Mouse (Mus musculus) cerebellum, adult 9-10 months (tissue): ENCODE data around the gene Gimap7.

Source experiments
- DNase-seq: peaks from one replicate; pipeline ENCODE4 v3.0.0; 2022

The Gimap7 gene

DNA sequence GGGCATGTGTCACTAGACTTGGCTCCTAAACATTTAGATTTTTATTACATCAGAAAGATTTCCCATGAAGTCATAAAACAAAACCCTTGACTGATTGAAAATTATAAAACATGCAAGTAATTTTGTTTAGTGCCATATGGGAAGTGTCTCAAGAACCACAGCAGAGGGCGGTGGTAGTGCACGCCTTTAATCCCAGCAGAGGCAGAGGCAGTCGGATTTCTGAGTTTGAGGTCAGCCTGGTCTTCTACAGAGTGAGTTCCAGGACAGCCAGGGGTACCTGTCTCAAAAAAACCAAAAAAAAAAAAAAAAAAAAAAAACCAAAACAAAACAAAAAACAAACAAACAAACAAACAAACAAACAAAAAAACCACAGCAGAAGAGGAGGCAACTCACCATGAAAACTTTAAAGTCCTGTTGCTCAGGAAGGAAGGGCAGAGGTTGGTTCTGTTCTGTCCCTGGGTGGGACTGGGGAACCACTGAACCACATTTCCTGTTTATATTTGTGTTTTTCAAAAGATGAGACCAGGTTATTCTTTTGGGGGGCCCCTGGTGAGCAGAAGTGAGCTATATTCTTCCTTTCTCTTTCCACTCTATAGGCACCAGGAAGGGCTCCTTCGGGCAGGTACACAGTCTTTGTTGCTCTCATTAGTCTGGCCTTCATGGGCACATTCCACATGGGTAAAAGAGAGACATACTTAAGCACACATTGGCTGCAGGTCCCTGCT lies 21.4 kb upstream of the Gimap7 start:
- no peak for DNase-seq

DNA sequence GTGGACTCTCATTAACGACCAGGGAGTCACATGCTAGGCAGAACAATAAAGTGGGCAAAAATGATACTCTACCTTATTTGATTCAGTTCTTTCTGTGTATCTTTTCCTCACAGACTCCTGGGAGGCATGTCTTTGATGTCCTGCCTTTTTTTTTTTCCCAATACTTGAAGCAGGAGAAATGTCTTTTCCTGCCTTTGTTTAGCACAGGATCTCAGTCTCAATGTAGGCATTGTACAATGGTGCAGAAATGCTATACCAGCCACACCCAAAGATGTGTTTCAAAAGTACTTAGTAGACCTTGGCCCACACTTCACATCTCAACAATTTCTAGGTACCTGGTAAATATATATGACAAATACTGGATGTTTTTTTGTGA lies 20.9 kb upstream of the Gimap7 start:
- no peak for DNase-seq

DNA sequence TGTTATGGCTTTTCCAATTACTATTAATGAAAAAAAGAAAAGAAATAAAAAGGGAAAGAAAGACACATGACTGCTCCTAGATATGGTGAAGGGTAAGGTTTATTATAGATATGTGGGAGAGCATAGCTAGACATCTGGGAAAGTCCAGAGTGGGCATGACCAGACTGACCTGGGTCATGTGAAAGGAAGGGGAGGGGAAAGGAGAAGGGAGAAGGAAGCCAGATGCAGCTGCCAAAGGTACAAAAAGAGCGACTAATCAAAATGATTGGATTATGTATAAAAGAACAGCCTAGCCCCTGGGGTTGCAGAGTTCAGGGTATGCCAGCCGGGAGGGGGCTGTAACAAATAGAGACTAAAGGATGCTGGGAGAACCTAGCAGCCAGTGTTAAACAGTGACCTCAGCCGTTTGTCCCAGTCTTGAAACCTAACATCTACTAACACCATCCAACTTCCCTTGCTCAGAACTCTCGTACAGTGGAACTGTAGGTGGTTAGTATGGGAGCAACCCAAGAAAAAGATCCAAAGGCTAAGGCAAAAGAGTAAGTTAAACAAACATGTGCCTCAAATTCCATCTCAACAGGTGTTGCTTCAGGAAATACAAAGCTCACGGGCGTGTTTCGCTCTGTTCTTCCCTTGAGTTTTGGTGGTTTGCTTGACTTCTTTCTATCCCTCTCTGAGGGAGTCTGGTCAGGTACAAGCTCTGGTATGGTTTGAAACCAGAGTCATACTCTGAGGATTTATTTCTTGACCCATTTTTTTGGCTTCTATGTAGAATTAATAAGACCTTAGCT lies 20.2 kb upstream of the Gimap7 start:
- DNase-seq = no peak

DNA sequence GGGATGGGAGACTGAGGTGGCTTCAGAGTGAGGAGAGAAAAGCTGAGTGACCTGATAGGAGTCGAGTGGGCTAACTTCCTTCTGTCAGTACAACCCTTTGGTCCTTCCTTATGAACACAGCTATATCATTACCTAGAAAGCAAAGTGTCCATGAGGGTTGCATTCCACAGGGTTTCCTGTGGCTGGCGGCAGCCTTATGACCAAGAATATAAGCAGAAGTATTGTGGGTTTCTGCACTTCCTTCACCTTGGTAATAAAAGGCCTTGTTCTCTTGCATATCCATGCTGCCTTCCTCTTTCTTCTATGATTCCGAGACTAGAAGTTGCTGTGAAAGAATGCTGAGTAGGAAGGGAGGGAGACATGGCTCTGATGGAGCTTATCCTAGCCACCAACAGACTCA lies 19.5 kb upstream of the Gimap7 start:
- DNase-seq = no peak

DNA sequence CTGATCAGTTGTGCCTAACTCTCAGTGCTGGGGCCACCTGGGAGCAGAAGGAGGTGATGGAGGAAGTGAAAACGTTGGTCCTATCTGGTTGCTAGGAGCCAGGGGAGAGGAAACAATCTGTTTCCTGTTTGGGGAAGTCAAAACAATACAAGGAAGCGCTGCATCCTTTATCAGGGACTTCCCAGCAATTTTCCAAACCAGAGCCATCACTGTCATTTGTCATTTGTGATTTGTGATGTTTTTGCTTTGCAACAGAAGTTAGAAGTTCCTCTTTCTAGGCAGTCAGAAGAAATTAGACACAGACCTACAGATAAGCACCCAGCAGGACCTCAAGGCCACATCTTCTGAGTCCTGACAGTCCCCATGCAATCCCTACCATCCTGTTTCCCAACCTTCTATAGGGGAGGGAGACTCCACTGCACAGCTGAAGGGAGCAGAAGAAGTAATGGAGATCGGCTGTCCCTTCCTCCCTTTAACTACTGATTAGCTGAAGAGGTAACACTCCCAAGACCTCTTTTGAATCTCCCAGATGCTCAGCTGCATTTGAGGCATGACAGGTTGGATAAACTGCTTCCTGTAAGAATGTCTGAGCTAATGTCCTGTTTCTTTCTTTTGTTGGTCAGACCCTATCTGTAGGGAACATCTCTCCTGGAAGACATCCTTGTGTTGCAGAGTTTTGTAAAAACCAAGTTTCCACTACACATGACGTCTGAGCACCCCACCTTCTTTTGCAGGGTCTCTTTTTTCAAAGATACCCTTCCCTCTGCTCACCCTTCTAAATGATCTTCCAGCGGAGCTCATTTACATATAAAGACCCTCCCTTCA lies 18.0 kb upstream of the Gimap7 start:
- no peak for DNase-seq

DNA sequence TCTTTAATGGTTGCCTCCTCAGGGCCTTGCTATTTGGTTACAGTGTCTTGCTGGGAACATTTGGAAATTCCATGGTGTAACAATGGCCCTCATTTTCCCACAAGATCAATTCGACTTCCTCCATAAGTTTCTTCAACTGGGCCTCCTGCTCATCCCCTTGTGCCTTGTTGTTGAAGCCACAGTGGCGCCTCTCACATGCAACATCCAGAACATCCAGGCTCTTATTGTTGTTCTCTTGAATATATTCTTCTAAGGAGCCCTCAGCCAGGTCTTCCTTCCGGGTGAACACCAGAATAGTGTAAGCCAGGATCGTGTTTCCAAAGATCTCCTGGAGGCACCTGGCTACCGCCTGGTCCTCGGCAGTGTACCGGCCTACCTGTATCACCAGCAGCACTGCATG lies 16.3 kb upstream of the Gimap7 start:
- DNase-seq = no peak

DNA sequence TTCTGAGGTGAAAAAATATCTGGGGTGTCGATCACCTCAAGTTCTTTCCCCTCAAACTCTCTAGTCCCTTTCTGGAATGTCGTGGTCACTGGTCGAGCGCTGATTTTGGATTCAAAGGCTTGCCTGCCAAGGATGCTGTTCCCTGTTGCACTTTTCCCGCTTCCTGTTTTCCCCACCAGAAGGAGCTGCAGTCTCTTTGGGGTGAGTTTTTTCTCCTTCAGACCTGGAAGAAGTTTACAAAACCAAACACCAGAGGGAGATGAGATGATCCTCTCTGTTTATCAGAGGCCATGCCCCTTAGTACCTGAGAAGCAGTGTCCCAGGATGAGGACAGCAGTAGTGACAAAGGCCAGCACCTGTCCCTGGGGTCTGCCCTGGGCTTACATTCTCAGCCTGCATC lies 15.8 kb upstream of the Gimap7 start:
- no peak for DNase-seq

DNA sequence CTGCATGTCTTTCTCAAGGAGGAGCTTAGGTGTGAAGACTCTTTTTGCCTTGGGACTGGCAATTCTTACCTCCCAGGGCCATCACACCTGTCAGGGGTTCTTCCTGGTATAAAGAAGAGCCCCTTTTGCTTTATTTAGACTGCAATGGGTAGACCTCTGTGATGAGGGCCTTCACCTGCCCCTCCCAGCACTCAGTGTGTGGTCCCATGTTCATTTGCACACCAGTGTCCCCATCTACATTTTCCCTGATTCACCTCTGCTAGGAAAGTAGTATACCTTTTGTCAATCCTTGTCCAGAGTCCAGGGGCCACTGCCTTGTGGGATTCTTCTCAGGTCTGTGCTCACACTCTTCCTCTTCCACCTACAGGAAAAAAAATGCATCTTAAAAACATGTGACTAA lies 14.3 kb upstream of the Gimap7 start:
- no peak for DNase-seq

DNA sequence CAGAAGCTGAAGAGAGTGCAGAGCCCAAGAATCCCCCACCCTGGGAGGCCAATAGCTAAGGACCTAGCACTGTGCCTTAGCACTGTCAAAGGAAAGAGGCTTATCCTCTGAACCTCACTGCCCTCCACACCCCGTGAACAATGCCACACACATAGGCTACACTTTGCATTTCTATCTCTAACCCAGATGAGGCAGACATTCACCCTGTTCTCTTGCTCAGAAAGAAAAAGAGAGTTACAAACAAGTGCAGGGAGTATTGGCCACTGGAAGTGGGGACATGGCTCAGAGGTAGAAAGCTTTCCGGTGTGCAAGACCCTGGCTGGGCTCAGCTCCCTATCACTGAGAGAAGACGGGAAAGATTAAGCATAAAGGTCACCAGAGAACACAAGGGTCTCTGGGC lies 12.3 kb upstream of the Gimap7 start:
- no peak for DNase-seq

DNA sequence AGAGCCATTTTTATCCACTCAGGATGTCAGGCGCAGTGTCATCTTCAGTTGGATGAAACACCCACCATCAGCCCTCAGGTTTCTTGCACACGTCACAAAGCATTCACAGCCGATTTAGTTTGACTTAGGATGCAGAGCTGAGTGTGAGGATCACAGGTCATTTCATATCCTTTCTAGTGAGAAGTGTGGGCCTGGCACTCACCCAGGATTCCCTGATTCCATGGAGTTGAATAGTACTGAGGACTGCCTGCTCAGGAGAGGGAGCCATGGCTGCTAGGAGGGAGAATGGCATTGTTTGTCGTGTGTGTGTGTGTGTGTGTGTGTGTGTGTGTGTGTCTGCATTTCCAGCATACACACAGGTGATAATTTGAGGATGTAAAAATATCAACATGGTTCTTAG lies 1.9 kb downstream of the Gimap7 start:
- no peak for DNase-seq

DNA sequence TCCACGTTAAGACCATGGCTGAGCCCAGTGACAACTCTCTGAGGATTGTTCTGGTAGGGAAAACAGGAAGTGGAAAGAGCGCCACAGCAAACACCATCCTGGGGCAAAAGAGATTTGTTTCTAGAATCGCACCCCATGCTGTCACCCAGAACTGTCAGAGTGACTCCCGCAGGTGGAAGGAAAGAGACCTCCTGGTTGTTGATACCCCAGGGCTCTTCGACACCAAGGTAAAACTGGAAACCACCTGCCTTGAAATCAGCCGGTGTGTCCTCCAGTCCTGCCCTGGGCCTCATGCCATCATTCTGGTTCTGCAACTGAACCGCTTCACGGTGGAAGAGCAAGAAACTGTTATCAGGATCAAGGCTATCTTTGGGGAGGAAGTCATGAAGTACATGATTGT lies 5.0 kb downstream of the Gimap7 start:
- no peak for DNase-seq

DNA sequence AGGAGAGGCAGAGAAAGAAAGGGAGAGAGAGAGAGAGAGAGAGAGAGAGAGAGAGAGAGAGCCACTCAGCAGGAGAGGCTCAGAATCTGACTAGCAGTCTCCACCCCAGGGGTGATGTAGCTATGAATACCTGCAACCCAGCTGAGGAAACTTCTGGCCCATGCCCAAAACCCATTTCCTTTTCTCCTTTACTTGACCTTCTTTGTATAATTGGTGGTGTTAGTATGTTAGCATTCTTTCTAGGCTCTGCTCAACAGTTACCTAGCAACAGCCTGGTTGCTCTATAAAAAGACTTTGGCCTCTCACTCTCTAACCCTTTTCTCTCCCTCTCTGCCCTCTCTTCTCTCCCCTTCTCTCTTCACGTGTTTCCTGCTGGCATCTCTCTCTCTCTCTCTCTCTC lies 7.1 kb downstream of the Gimap7 start:
- DNase-seq = no peak

DNA sequence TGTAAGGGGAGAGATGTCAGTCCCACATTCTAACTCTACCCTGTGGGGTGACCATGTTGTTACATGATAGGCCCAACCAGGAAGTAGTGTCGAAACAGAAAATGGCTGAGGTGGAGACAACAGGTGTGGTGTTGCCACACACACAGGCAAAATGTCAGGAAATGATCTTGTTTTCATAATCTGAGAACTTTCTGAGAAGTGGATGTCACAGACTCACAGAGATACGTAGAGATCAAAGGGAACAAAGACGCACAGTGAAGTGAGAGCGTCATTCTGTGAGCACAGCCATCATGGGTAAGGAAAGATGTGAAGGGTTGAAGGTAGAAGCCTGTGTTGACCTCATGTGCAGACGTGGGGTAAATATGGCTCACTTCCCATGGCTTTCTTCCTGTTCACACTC lies 9.3 kb downstream of the Gimap7 start:
- no peak for DNase-seq

DNA sequence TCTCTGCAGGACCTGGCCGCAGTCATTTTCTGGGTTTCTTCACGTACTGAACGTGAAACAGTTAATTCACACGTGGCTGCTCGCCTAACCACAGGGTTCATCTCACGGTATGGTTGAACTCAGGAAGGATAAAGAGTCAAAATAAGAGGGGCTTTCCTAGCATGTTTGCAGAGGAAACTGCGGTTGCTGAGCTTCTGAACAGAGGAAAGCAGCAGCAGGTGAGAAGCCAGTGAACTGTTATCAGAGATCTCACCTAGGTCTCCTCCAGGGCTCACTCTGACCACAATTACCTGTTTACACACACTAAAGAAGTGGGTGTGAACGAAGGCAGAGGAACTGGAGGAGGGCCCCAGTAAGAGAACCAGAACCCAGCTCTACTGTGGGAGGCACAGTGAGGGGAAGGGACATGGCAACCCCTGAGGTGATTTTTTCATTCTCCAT lies 14.5 kb downstream of the Gimap7 start:
- DNase-seq = no peak

DNA sequence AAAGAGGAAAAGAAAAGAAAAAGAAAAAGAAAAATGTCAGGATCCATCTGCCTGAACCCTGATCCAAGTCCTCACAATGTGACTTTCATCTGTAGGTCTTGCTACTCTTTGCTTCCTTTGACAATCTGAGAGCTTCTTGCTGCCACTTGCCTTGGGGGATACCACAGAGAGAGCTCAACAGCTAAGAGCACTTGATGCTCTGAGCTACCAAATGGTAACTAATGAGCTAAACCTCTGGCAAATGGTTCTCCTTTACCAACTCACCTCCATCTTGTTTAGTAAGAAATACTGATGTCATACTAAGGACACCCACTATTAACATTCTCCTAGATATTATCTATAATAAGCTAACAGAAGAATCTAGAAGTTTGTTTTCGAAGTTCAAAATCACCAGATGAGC lies 15.2 kb downstream of the Gimap7 start:
- no peak for DNase-seq

DNA sequence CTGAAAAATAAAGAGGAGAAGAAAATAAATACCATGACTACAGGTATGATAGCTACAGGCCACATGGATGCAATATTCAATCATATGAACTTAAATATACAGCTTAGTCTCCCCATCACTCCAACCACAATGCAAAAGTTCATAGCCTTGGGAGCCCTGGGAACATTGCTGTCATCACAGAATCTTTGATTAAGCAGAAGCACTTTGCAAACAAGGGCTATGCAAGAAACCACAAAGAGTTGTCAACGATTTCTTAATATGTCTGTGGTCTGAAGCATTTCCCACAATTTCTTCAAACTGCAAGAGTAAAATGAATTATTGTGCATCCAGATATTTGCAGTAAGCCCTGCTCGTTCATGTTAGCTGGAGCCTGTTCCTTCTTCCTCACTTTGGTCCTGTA lies 18.6 kb downstream of the Gimap7 start:
- DNase-seq = no peak

DNA sequence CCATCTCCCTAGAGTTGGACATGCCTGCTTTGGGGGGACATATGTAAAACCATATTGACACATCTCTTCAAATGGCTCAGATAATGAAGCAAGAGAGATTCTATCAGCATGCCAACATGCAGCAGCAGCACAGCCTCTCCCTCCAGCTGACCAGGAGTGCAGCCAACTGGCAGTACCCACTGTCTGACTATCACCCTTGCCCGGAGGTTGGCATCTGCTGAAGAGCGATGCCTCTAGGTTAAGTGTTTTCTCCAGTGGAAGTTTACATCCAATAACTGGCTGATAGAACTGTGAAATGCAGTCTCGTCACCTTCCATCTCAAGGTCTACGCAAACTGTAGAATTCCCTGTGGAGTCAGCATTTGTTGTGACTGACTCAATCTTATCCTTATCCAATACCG lies 19.3 kb downstream of the Gimap7 start:
- no peak for DNase-seq

DNA sequence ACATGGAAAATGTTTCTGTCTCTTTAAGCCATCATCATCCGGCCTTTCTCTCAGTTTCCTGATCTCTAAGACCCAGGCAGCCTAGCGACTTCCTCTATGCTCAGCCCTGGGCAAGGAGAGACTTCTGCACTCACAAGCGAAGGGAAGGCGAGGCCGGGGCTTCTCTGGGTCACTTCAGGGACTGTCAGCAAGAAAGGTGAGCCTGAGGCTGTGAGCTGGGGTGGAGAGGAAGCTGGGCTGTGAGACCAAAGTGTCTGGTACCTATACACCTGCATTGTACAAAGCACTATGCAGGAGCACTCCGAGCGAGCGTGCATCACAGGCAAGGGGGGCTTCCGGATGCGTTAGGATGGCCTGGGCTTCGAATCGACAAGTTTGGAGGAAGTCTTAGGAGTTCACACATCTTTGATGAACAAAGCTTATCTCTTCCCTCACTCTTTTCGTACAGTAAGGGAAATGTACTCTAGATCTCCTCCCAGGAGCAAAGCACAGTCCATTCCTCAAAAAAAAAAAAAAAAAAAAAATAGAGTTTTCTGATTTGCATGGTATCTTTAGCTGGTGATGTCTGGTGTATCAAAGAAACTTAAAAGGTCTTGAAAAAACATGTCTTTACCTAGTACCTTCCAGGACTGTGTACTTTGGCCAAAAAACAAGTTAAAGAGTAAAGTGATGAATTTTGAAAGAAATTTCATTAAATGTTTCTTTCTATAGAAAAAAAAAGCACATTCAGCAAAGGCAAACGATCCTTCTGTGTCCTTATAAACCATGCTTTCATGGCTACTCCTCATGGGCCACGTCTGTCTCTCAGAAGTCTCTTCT lies 20.7 kb downstream of the Gimap7 start, which contains the start of gene Gimap1:
Gene Gimap1, plus strand, starts transcription at position 94 of the 819 bp plus-strand sequence.
- no peak for DNase-seq

DNA sequence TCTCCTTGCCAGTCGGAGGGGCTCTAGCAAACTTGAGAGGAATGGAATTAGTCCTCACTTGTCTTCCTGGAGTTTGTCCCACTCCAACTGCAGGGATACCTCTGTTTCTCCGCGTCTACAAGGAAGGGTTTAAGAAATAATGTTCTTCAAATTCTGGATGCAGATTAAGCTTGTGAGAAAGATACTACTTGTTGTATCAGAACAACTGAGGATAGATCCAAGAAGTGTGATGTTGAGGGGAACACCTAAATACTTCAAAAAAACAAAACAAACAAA lies 21.3 kb downstream of the Gimap7 start:
- no peak for DNase-seq

DNA sequence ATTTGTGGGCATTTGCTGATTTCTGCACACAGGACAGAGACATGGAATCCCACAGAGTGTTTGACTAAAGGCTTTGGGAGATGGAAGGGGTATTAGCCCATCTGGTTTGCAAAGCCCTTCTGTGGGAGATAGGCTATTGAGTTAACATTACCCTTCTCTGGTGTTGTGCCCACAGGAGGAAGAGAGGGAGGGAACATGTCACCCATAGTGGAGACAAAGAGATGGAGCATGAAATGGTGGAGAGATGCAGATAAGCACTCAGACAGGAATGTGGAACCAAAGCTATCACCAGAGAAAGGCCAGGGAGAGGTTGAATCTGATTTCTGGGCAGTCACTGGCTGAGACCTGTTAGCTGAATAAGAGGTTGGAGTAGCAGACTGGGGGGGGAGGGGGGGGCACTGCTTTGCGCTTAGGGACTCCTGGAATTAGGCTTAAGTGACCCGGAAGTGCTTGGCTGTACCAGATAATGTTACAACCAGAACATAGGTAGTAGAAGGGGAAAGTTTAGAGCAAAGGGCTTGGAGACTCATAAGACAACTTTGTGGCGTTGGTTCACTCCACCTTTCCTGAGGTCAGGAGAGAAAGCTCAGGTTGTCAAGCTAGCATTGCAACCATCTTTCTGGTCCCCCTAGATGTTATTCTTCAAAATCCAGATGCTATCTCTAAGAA lies 22.2 kb downstream of the Gimap7 start:
- DNase-seq = no peak

DNA sequence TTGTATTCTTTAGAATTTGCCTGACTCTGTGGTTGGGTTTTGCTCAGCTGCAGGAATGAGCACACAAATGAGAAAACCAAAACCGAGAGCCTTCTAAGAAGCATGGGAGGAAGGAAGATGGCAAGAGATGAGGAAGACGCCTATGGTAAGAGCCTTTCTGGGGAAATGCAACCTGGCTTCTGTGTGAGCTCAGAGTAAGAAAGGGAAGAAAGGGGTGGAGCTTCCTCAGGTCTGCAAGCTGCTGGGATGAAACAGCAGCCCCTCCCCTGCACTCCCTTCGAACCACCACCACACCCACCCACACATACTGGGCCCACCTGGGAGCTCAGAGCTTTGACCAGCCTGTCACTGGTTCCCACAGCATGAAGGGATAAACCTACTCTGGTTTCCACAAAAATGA lies 22.9 kb downstream of the Gimap7 start:
- no peak for DNase-seq

DNA sequence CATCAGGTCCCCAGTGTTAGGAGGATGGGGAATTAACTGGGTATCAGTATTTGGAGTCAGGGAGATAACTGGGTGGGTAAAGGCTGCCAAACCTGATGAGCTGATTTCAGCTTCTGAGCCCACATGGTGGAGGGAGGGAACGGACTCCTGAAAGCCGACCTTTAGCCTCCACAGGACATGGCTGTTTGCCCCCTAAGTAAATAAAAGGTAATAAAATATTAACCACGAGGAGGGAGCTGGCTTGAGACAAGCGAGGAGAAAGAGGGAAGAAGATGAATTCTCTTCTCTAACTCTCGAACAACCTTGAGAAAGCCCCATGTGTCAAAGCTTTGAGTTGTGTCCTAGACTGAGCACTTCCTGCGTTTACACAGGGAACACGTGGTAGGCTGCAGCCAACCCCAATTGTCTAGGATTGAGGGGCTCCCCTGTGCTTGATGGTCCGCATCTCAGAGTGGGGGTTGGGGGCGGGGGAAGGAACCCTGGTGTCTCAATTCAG lies 23.3 kb downstream of the Gimap7 start:
- no peak for DNase-seq
